Mouse (Mus musculus) olfactory bulb, adult 2 months (tissue): ENCODE measurements around the gene Ptov1.

Experiments used
- CTCF ChIP-seq: fragments of 200-500 bp; IDR thresholded peaks from 2 replicates; pipeline ENCODE4 v1.5.1; 2012; ENCODE audit warnings: low read depth, mild to moderate bottlenecking, low read length, moderate library complexity; ENCODE audit not compliant: insufficient read depth
- POLR2A ChIP-seq: fragments of 200-500 bp; IDR thresholded peaks from 2 replicates; pipeline ENCODE4 v1.6.1; 2012; ENCODE audit warnings: mild to moderate bottlenecking, low read depth, low read length, moderate library complexity; ENCODE audit not compliant: insufficient read depth

GRCm38 (mm10) chr7:44905430-44905829 lies 35.8 kb upstream of the Ptov1 start:
- TF ChIP-seq CTCF, result no peak
- TF ChIP-seq POLR2A, result no peak
